Mouse (Mus musculus): Measurements from ENCODE around the gene Nlrp9b. TPM values are rescaled to one million over a fixed set of nuclear protein-coding genes. Genes with fewer than 3 reads are reported as not detected.
"Not testable (repeated sequence)": the region's sequence is repeated elsewhere in the genome, so short reads cannot be mapped to it uniquely, and the experiment has no call there.

Nlrp9b gene
- polyA plus RNA-seq, 1 experiment from 2014 or later: 1.9 TPM

GRCm38 (mm10) chr7:20009987-20010386, 18.7 kb downstream of the Nlrp9b start:
- no peak for ATAC-seq
- WGBS: 65% methylated on average over 2 of the region's 2 CpGs

GRCm38 (mm10) chr7:20064100-20064499, 72.8 kb downstream of the Nlrp9b start:
- not testable (repeated sequence) for H3K4me1 ChIP-seq (replicated peaks; ENCODE audit: control insufficient read depth, insufficient read depth, low read length); H3K27ac ChIP-seq (ENCODE audit: low read depth, low read length); ATAC-seq; H3K27me3 ChIP-seq (replicated peaks; ENCODE audit: control insufficient read depth, insufficient read depth, low read length); H3K4me2 ChIP-seq (replicated peaks; ENCODE audit: low read depth); H3K9ac ChIP-seq (ENCODE audit: low read depth, low read length); H3K36me3 ChIP-seq (ENCODE audit: control insufficient read depth, insufficient read depth); H3K4me3 ChIP-seq (ENCODE audit: low read depth, low read length); H3K9me3 ChIP-seq (ENCODE audit: control insufficient read depth)
- TF ChIP-seq CTCF (IDR thresholded peaks at IDR 0.05; ENCODE audit: low read depth): peak; percentile 49
- WGBS: 73% methylated on average over 4 of the region's 4 CpGs

More at GRCm38 (mm10) chr7:20009987-20010386, 18.7 kb downstream of the Nlrp9b start:
- Histone ChIP-seq H3K4me3 (ENCODE audit: low read depth, low read length) (no peak overlapping the region), H3K9me3 (ENCODE audit: control insufficient read depth) (no peaks in the 10 kb centered on the region), H3K9ac (ENCODE audit: low read depth, low read length) (no peak overlapping the region), H3K27ac (ENCODE audit: low read depth, low read length) (no peak overlapping the region), H3K4me1 (replicated peaks; ENCODE audit: control insufficient read depth, insufficient read depth, low read length) (no peaks in the 10 kb centered on the region), H3K36me3 (ENCODE audit: control insufficient read depth, insufficient read depth) (no peaks in the 10 kb centered on the region), H3K4me2 (replicated peaks; ENCODE audit: low read depth) (no peak overlapping the region), H3K27me3 (replicated peaks; ENCODE audit: control insufficient read depth, insufficient read depth, low read length) (no peaks in the 10 kb centered on the region)
- TF ChIP-seq CTCF (IDR thresholded peaks at IDR 0.05; ENCODE audit: low read depth): no peak

GRCm38 (mm10) chr7:20078118-20078517, 86.9 kb downstream of the Nlrp9b start:
- H3K9ac ChIP-seq (ENCODE audit: low read depth, low read length); H3K4me3 ChIP-seq (ENCODE audit: low read depth, low read length); H3K36me3 ChIP-seq (ENCODE audit: control insufficient read depth, insufficient read depth); ATAC-seq; H3K9me3 ChIP-seq (ENCODE audit: control insufficient read depth); H3K27ac ChIP-seq (ENCODE audit: low read depth, low read length); H3K4me2 ChIP-seq (replicated peaks; ENCODE audit: low read depth); H3K27me3 ChIP-seq (replicated peaks; ENCODE audit: control insufficient read depth, insufficient read depth, low read length); H3K4me1 ChIP-seq (replicated peaks; ENCODE audit: control insufficient read depth, insufficient read depth, low read length): not testable (repeated sequence)
- WGBS: 69% methylated on average over 18 of the region's 18 CpGs

GRCm38 (mm10) chr7:20099380-20099779, 108.1 kb downstream of the Nlrp9b start, which contains the start of gene Vmn1r91:
Vmn1r91 (plus strand) TSS chr7:20099680.
- not testable (repeated sequence) for H3K9ac ChIP-seq (ENCODE audit: low read depth, low read length); H3K27me3 ChIP-seq (replicated peaks; ENCODE audit: control insufficient read depth, insufficient read depth, low read length); H3K27ac ChIP-seq (ENCODE audit: low read depth, low read length); H3K36me3 ChIP-seq (ENCODE audit: control insufficient read depth, insufficient read depth); H3K4me1 ChIP-seq (replicated peaks; ENCODE audit: control insufficient read depth, insufficient read depth, low read length); ATAC-seq; H3K9me3 ChIP-seq (ENCODE audit: control insufficient read depth); H3K4me2 ChIP-seq (replicated peaks; ENCODE audit: low read depth); H3K4me3 ChIP-seq (ENCODE audit: low read depth, low read length)
- WGBS: 77% methylated on average over 5 of the region's 5 CpGs

GRCm38 (mm10) chr7:20122479-20122878, 131.2 kb downstream of the Nlrp9b start, which contains the start of gene Gm16442:
Gm16442 (minus strand) TSS chr7:20122579.
- H3K4me2 ChIP-seq (replicated peaks; ENCODE audit: low read depth); H3K9ac ChIP-seq (ENCODE audit: low read depth, low read length); H3K9me3 ChIP-seq (ENCODE audit: control insufficient read depth); H3K36me3 ChIP-seq (ENCODE audit: control insufficient read depth, insufficient read depth); ATAC-seq; H3K27me3 ChIP-seq (replicated peaks; ENCODE audit: control insufficient read depth, insufficient read depth, low read length); H3K4me3 ChIP-seq (ENCODE audit: low read depth, low read length); H3K4me1 ChIP-seq (replicated peaks; ENCODE audit: control insufficient read depth, insufficient read depth, low read length); H3K27ac ChIP-seq (ENCODE audit: low read depth, low read length): not testable (repeated sequence)
- no CpG with 5 or more reads among the region's 2 CpGs for WGBS

Other genes with a start within 250 kb of the Nlrp9b start
- 93.1 and 94.7 TPM in 2 replicates for gene Nectin2, start 241.0 kb upstream of the Nlrp9b start, polyA plus RNA-seq (2015; fragmentation: Nextera tagmentation; extraction: Ambion mirVana)
- 36.2 and 38.0 TPM in 2 replicates for gene Bcam, start 220.4 kb upstream of the Nlrp9b start, polyA plus RNA-seq (2015; fragmentation: Nextera tagmentation; extraction: Ambion mirVana)
- gene Cblc, start 194.7 kb upstream of the Nlrp9b start, polyA plus RNA-seq (2015; fragmentation: Nextera tagmentation; extraction: Ambion mirVana): 54.8 and 56.5 TPM in 2 replicates
- gene Bcl3, start 168.7 kb upstream of the Nlrp9b start, polyA plus RNA-seq (2015; fragmentation: Nextera tagmentation; extraction: Ambion mirVana): 19.0 and 23.7 TPM in 2 replicates
- 0.16 and 0.39 TPM in 2 replicates for gene Gm19345, start 139.5 kb upstream of the Nlrp9b start, polyA plus RNA-seq (2015; fragmentation: Nextera tagmentation; extraction: Ambion mirVana)
- not detected in 2 replicates for gene Ceacam16, start 130.2 kb upstream of the Nlrp9b start, polyA plus RNA-seq (2015; fragmentation: Nextera tagmentation; extraction: Ambion mirVana)
- gene Ceacam19, start 103.5 kb upstream of the Nlrp9b start, polyA plus RNA-seq (2015; fragmentation: Nextera tagmentation; extraction: Ambion mirVana): not detected in 2 replicates
- 8.9 and 10.7 TPM in 2 replicates for gene Pvr, start 70.3 kb upstream of the Nlrp9b start, polyA plus RNA-seq (2015; fragmentation: Nextera tagmentation; extraction: Ambion mirVana)
- 171 and 189 TPM in 2 replicates for gene Igsf23, start 40.7 kb upstream of the Nlrp9b start, polyA plus RNA-seq (2015; fragmentation: Nextera tagmentation; extraction: Ambion mirVana)
- 36.1 and 39.7 TPM in 2 replicates for gene Ceacam20, start 26.1 kb upstream of the Nlrp9b start, polyA plus RNA-seq (2015; fragmentation: Nextera tagmentation; extraction: Ambion mirVana)
- gene Vmn1r91, start 108.2 kb downstream of the Nlrp9b start, polyA plus RNA-seq (2015; fragmentation: Nextera tagmentation; extraction: Ambion mirVana): not detected in 2 replicates
- gene Gm16442, start 131.1 kb downstream of the Nlrp9b start, polyA plus RNA-seq (2015; fragmentation: Nextera tagmentation; extraction: Ambion mirVana): not detected in 2 replicates
- not detected in 2 replicates for gene Vmn1r93, start 147.6 kb downstream of the Nlrp9b start, polyA plus RNA-seq (2015; fragmentation: Nextera tagmentation; extraction: Ambion mirVana)
- not detected in 2 replicates for gene Vmn1r94, start 176.9 kb downstream of the Nlrp9b start, polyA plus RNA-seq (2015; fragmentation: Nextera tagmentation; extraction: Ambion mirVana)
- not detected in 2 replicates for gene Vmn1r95, start 202.2 kb downstream of the Nlrp9b start, polyA plus RNA-seq (2015; fragmentation: Nextera tagmentation; extraction: Ambion mirVana)
- gene Gm6164, start 214.1 kb downstream of the Nlrp9b start, polyA plus RNA-seq (2015; fragmentation: Nextera tagmentation; extraction: Ambion mirVana): not detected in 2 replicates
- not detected in 2 replicates for gene Gm4498, start 242.4 kb downstream of the Nlrp9b start, polyA plus RNA-seq (2015; fragmentation: Nextera tagmentation; extraction: Ambion mirVana)

All from intestine, postnatal 0 days (tissue).